Mouse (Mus musculus): ENCODE data around the gene Tesc.

DNA sequence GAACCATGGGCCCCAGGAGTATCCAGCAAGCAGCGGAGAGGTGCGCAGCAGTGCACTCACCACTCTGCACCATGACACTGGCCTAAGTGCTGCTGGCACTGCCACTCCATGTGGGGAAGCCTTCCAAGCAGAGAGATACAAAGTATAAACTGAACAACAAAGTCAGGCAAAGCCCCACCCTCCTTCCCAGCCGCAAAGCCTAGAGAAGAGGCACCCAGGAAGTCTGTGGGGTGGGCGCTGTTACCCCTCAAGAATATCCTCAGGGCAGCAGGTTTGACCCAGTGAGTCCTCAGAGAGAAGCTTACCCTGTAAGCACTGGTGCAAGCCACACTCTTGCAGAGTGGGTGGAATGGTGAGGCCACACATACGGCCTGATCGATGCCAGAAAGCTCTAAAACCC lies 62.6 kb downstream of the Tesc start:
- no peak for TF ChIP-seq POLR2A (IDR thresholded peaks at IDR 0.05; ENCODE audit: insufficient read depth, low read length)
- no peak for TF ChIP-seq CTCF (IDR thresholded peaks at IDR 0.05; ENCODE audit: low read depth, low read length)

All from ES-Bruce4 (cell line).